Mouse (Mus musculus) midbrain, embryonic 11.5 days (tissue): ENCODE measurements around the gene Olfr1411. TPM values are rescaled to one million over a fixed set of nuclear protein-coding genes. Genes with fewer than 3 reads are reported as not detected.

Experiments
- ATAC-seq: fragments of 200-750 bp; cut with Nextera tagmentation; 2 replicates; pipeline ENCODE4 v1.8.0; 2017; ENCODE audit warnings: moderate TSS enrichment, moderate library complexity; ENCODE audit not compliant: low FRiP score
- DNase-seq: peaks from one replicate; pipeline ENCODE4 v3.0.0; 2015; ENCODE audit warnings: low spot score; ENCODE audit errors: missing footprints
- H3K27ac ChIP-seq: fragments of 300-500 bp; sonication (generic); 2 replicates; pipeline ENCODE4 v1.5.1; 2014; ENCODE audit warnings: low read depth, low read length
- H3K27me3 ChIP-seq: fragments of 300-500 bp; sonication (generic); 2 replicates; pipeline ENCODE4 v1.6.1; 2014; ENCODE audit warnings: mild to moderate bottlenecking, low read length, moderate library complexity, mixed read lengths; ENCODE audit not compliant: control insufficient read depth, insufficient read depth
- H3K36me3 ChIP-seq: fragments of 300-500 bp; sonication (generic); 2 replicates; pipeline ENCODE4 v1.6.1; 2014; ENCODE audit warnings: mild to moderate bottlenecking, low read length, moderate library complexity, mixed read lengths; ENCODE audit not compliant: control insufficient read depth, insufficient read depth
- H3K4me1 ChIP-seq: fragments of 300-500 bp; sonication (generic); 2 replicates; pipeline ENCODE4 v1.6.1; 2014; ENCODE audit warnings: low read length; ENCODE audit not compliant: control insufficient read depth, insufficient read depth
- H3K4me2 ChIP-seq: fragments of 300-500 bp; sonication (generic); 2 replicates; pipeline ENCODE4 v1.6.1; 2014; ENCODE audit warnings: mild to moderate bottlenecking, moderate library complexity
- H3K4me3 ChIP-seq: fragments of 300-500 bp; sonication (generic); 2 replicates; pipeline ENCODE4 v1.5.1; 2014; ENCODE audit warnings: low read depth, low read length
- H3K9ac ChIP-seq: fragments of 300-500 bp; sonication (generic); 2 replicates; pipeline ENCODE4 v1.6.1; 2014; ENCODE audit warnings: low read length
- H3K9me3 ChIP-seq: fragments of 300-500 bp; sonication (generic); 2 replicates; pipeline ENCODE4 v1.6.1; 2016; ENCODE audit warnings: low read length; ENCODE audit not compliant: control insufficient read depth
- WGBS: fragments of 180-500 bp; shearing (Covaris S2); extraction: QIAGEN DNeasy Blood & Tissue Kit; methylation state at CpG from one replicate; pipeline ENCODE4 v1.1.7; 2014; 5-methylcytosine and 5-hydroxymethylcytosine counted together
- polyA plus RNA-seq: library from polyadenylated mRNA; unstranded; fragments of >200 nt; fragmentation: Nextera tagmentation; extraction: Ambion mirVana; gene quantifications from 2 replicates; pipeline ENCODE4 v1.2.1, GENCODE M21; 2014

Olfr1411 gene
- polyA plus RNA-seq, 1 experiment from 2014 or later = not detected

DNA sequence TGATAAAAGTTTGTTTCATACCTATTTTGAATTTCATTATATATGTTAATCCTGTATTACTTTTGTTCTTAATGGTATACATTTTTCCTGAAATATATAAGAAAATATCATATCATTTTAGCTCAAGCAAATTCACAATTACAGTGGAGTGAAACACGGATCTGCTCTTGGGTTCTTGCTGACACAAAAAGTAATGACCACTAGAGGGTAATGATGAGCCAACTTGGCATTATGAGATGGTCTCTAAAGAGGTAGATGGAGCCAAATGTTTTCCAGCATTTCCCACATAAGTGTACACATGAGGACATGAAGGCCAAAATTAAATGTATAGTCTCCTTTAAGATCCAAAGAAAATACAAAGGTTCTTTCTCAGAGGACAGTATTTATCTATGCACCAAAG is 20.3 kb downstream of the Olfr1411 start:
- Histone ChIP-seq H3K27ac (no peak overlapping the region), H3K4me3 (no peak overlapping the region), H3K4me1 (no peaks in the 10 kb centered on the region), H3K9me3 (no peaks in the 10 kb centered on the region), H3K9ac (no peak overlapping the region), H3K4me2 (no peak overlapping the region), H3K36me3 (no peaks in the 10 kb centered on the region), H3K27me3 (no peaks in the 10 kb centered on the region)
- ATAC-seq (no peak), DNase-seq (no peak)
- 18% methylated on average over 1 of the region's 1 CpGs for WGBS

DNA sequence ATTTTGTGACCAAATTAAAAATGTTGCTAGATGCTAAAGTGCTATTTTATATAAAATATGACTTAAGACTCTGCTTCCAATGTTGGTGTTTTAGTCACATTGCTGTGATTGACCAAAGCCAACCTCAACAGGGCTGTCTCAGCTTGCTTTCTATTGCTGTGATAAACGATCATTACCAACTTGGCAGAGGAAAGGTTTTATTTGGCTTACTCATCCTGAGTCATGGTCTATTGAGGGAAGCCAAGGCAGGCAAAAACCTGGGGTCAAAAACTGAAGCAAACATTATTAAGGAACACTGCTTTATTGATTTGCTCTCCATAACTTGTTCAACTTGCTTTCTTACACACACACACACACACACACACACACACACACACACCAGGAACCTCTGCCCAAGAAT is 21.8 kb downstream of the Olfr1411 start:
- WGBS = 93% methylated on average over 1 of the region's 1 CpGs
- Histone ChIP-seq H3K4me2 (no peak overlapping the region), H3K4me3 (no peak overlapping the region), H3K27me3 (no peaks in the 10 kb centered on the region), H3K27ac (no peak overlapping the region), H3K4me1 (no peaks in the 10 kb centered on the region), H3K36me3 (no peaks in the 10 kb centered on the region), H3K9me3 (no peaks in the 10 kb centered on the region), H3K9ac (no peak overlapping the region)
- ATAC-seq (no peak), DNase-seq (no peak)

DNA sequence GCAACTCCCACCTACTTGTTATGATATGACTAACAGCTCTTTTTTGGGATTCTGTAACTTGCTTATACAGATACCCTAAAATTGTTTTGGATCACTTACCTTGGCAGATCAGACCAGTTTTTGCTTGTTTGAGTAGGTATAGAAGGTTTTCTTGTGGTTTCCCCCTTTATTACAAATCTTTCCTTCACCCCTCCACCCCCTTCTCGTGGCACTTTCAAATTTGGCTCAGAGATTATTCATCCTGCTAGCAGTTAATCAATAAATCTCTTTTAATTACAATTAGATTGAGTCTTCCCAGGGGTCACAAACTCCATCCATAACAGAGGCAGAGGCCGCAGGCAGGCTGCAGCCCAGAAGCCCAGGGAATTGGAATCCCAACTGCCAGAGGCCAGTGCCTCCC is 23.3 kb downstream of the Olfr1411 start, which contains the start of gene Olfr12:
TSS of gene Olfr12 (plus strand) at position 301 of the 400 bp plus-strand sequence.
- ATAC-seq = no peak
- Histone ChIP-seq H3K27ac (no peak within 1 kb of the TSS), H3K9ac (no peak within 1 kb of the TSS), H3K4me2 (no peak within 1 kb of the TSS), H3K27me3 (no peaks in the 10 kb centered on the region), H3K9me3 (no peaks in the 10 kb centered on the region), H3K4me1 (no peaks in the 10 kb centered on the region), H3K4me3 (no peak within 1 kb of the TSS), H3K36me3 (no peaks in the 10 kb centered on the region)
- 66% methylated on average over 2 of the region's 2 CpGs for WGBS
- DNase-seq = no peak

DNA sequence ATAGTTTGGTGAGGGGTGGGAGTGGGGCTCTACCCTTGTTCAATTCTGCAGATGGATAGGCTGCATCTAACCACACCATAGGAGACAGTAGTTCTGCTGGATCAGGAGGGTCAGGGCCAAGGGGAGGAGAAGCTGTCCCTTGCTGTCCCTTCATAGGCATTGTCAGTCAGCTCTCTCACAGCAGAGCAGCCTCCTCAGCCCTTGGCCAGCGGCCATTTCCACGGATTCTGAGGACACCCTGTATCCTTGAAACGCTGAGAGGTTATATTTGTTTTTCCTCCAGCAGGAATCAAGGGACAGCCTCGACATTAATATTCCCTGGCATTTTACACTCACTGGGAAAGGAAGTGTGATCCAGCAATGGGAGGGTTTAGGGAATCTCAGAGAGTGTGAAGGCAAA is 24.1 kb downstream of the Olfr1411 start:
- H3K4me3 ChIP-seq = no peak overlapping the region
- DNase-seq (no peak), ATAC-seq (no peak)
- no peaks in the 10 kb centered on the region for H3K27me3 ChIP-seq
- H3K9me3 ChIP-seq = no peaks in the 10 kb centered on the region
- 57% methylated on average over 4 of the region's 4 CpGs for WGBS
- no peaks in the 10 kb centered on the region for H3K4me1 ChIP-seq
- H3K36me3 ChIP-seq = no peaks in the 10 kb centered on the region
- no peak overlapping the region for H3K9ac ChIP-seq
- no peak overlapping the region for H3K27ac ChIP-seq
- no peak overlapping the region for H3K4me2 ChIP-seq

DNA sequence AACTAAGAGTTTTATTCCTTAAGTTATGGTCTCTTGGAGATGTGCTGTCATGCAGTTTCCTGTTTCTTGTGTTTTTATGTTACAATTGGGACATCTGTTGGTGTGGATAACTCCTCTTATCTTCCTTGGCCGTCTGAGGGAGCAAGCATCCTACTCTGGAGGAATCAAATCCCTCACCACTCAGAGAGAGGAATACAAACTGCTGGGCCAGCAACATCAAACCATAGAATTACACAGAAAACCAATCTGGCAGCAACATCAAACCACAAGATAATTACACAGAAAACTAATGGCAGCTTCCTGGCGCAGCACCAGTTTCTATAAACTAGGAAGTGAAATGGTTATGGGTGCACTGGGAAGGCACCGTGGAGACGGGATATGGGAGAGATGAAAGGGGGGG is 34.0 kb downstream of the Olfr1411 start:
- Histone ChIP-seq H3K9ac (no peak overlapping the region), H3K4me3 (no peak overlapping the region), H3K36me3 (no peaks in the 10 kb centered on the region), H3K27me3 (no peaks in the 10 kb centered on the region), H3K4me2 (no peak overlapping the region), H3K9me3 (no peaks in the 10 kb centered on the region), H3K27ac (no peak overlapping the region), H3K4me1 (no peaks in the 10 kb centered on the region)
- DNase-seq (no peak), ATAC-seq (no peak)
- WGBS = 85% methylated on average over 4 of the region's 4 CpGs

DNA sequence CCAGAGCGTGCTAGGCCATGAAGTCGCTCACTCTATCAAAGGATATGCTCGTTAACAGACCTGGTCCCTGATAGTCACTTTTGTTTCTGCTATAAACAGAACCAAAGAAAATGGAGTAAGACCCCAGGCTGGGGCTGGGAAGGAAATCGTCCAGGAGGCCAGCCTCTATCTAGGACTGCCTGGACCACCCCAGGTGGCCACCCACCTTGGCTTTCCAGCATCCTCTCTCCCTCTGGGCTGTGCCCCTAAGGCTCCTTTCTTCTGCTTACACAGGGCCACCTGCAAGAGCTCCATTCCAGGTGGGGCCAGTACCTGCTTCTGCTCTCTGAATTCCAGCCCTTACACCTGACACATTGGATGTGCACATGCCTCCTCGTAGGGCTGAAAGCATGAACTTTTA is 38.0 kb downstream of the Olfr1411 start:
- DNase-seq (no peak), ATAC-seq (no peak)
- H3K27ac ChIP-seq = no peak overlapping the region
- no peaks in the 10 kb centered on the region for H3K27me3 ChIP-seq
- no peak overlapping the region for H3K9ac ChIP-seq
- no peak overlapping the region for H3K4me3 ChIP-seq
- H3K36me3 ChIP-seq = peaks cover 8% of the 10 kb centered on the region; the same call in 1 of the 2 replicates
- H3K9me3 ChIP-seq = no peaks in the 10 kb centered on the region
- 80% methylated on average over 5 of the region's 5 CpGs for WGBS
- no peak overlapping the region for H3K4me2 ChIP-seq
- H3K4me1 ChIP-seq = peaks cover 4% of the 10 kb centered on the region

DNA sequence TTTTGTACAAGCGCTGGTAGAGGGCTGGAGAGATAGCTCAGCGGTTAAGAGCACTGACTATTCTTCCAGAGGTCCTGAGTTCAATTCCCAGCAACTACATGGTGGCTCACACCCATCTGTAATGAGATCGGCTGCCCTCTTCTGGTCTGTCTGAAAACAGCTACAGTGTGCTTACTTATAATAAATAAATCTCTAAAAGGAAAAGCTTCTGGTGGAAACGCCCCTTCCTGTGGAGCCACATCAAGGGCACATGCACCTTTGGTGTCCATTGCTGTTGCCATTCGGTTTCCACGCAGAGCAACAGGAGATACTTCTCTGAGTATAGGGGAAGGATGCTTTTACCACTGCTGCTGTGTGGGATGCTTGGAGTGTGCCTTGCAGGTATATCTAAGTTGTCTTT is 38.7 kb downstream of the Olfr1411 start:
- Histone ChIP-seq H3K27ac (no peak overlapping the region), H3K9ac (no peak overlapping the region), H3K4me3 (no peak overlapping the region), H3K9me3 (no peaks in the 10 kb centered on the region), H3K4me1 (peaks cover 4% of the 10 kb centered on the region), H3K4me2 (no peak overlapping the region), H3K27me3 (no peaks in the 10 kb centered on the region), H3K36me3 (peaks cover 8% of the 10 kb centered on the region; the same call in 1 of the 2 replicates)
- WGBS = 69% methylated on average over 6 of the region's 6 CpGs
- no peak for ATAC-seq
- no peak for DNase-seq

DNA sequence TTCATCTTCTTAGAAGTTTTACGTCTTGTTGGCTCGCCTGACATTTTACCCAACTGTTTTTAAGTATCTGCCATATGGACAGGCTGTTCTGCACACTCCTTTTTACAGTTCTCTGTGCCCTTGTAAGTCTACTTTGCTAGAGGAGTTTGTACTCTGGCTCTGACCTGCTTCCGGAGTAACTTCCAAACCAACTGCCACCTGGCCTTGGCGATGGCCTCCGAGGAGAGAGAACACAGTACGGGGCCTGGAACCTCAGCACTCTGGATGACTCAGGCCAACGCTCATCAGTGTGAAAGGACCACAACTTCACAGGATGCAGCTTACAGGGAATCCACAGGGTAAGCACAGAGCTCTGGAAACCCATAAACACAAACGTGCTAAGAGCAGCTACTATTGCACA is 39.5 kb downstream of the Olfr1411 start:
- no peak for ATAC-seq
- no peak overlapping the region for H3K27ac ChIP-seq
- no peaks in the 10 kb centered on the region for H3K9me3 ChIP-seq

DNA sequence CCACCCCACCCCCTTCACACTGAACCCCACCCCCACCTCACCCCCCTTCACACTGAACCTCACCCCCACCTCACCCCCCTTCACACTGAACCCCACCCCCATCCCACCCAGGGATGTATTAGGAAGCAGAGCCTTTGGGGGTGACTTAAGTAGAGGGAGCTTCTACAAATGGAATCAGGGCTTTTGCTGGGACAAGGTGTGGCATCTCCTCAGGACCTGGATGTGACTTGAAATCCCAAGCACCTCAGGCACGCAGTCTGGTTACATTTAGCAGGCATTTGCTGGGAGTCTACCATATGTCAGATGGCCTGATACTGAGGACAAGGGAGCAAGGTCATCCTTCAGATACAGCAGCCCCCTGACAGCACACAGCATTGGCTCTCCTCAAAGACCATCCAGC is 40.4 kb downstream of the Olfr1411 start:
- peaks cover 4% of the 10 kb centered on the region for H3K4me1 ChIP-seq
- H3K9ac ChIP-seq = no peak overlapping the region
- no peak overlapping the region for H3K4me2 ChIP-seq
- no peaks in the 10 kb centered on the region for H3K27me3 ChIP-seq
- no peak overlapping the region for H3K27ac ChIP-seq
- no peak overlapping the region for H3K4me3 ChIP-seq
- DNase-seq (peak; percentile 60), ATAC-seq (no peak)
- 74% methylated on average over 1 of the region's 1 CpGs for WGBS
- H3K36me3 ChIP-seq = peaks cover 8% of the 10 kb centered on the region; the same call in 1 of the 2 replicates
- no peaks in the 10 kb centered on the region for H3K9me3 ChIP-seq

More for the DNA sequence above, 39.5 kb downstream of the Olfr1411 start:
- Histone ChIP-seq H3K27me3 (no peaks in the 10 kb centered on the region), H3K4me2 (no peak overlapping the region), H3K36me3 (peaks cover 8% of the 10 kb centered on the region; the same call in 1 of the 2 replicates), H3K4me1 (peaks cover 4% of the 10 kb centered on the region), H3K4me3 (no peak overlapping the region), H3K9ac (no peak overlapping the region)
- WGBS = 93% methylated on average over 8 of the region's 8 CpGs
- DNase-seq = no peak
